ENCODE assay signal across 8 mouse cellular contexts in the genomic region with DNA sequence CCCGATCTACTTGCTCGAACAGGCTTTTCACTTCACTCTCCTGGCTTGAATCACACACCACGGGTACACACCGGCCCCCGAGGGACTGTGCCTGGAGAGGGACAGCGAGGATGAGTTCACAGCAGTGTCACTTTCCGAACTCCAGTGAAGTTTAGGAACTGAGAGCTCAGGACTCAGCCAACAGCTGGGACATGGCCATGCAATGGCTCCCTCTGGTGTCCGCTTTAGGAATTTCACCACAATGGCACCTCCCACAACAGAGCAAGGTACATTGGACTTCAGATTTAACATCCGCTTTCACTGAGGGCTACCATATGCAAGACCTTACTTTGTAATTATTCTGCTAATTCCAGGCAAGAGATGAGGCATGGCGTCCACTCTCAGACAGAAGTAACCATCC. TPM values are rescaled to one million over a fixed set of nuclear protein-coding genes. Genes with fewer than 3 reads are reported as not detected.
A peak's percentile ranks its signal among the peaks of the same experiment; 100 is the strongest.
DNase-seq lines count a peak whose midpoint lies in the region; ATAC-seq and TF ChIP-seq lines count a peak whose summit lies in the region.

No protein-coding gene starts in this region.

- H3K4me3 ChIP-seq in bone marrow macrophage, adult 2 months (ENCODE audit: insufficient read depth, low read length): no peak overlapping the region
- H3K4me3 ChIP-seq in heart, embryonic 13.5 days: peak overlapping the region; percentile 19
- H3K4me3 ChIP-seq in kidney, postnatal 0 days (replicated peaks; ENCODE audit: low read depth, low read length): no peak overlapping the region
- H3K4me3 ChIP-seq in liver, embryonic 13.5 days (replicated peaks): no peak overlapping the region
- H3K4me3 ChIP-seq in stomach, embryonic 15.5 days (replicated peaks): peak overlapping the region; percentile 19; the same call in 1 of the 2 replicates

- H3K27me3 ChIP-seq in heart, embryonic 13.5 days (replicated peaks): no peaks in the 10 kb centered on the region
- H3K27me3 ChIP-seq in kidney, postnatal 0 days (ENCODE audit: insufficient read depth, low read length): no peaks in the 10 kb centered on the region
- no peaks in the 10 kb centered on the region for H3K27me3 ChIP-seq in liver, embryonic 13.5 days
- H3K27me3 ChIP-seq in stomach, embryonic 15.5 days (replicated peaks): no peaks in the 10 kb centered on the region

- no peak for ATAC-seq in heart, embryonic 13.5 days (ENCODE audit: extremely low read depth, insufficient number of reproducible peaks, low FRiP score, low TSS enrichment)
- ATAC-seq in kidney, postnatal 0 days (replicated peaks; ENCODE audit: low FRiP score, low read depth): peak; percentile 69
- peak; percentile 27; the same call in 1 of the 2 replicates for ATAC-seq in liver, embryonic 13.5 days (ENCODE audit: low read depth)
- peak; percentile 48; the same call in 1 of the 2 replicates for ATAC-seq in stomach, embryonic 15.5 days (ENCODE audit: insufficient read depth, low FRiP score, low read depth)

- peak; percentile 93 to 94 for DNase-seq in B cell, adult 2 months
- peak; percentile 53 for DNase-seq in fibroblast of lung, adult 2 months (ENCODE audit: low read depth)
- DNase-seq in kidney, postnatal 0 days (ENCODE audit: low spot score): peak; percentile 89
- DNase-seq in liver, embryonic 13.5 days: peak; percentile 75
- peak; percentile 92 for DNase-seq in neural tube, embryonic 10.5 days (ENCODE audit: extremely low spot score, low spot score)

- H3K4me1 ChIP-seq in bone marrow macrophage, adult 2 months (ENCODE audit: control insufficient read depth, insufficient read depth, low read length): peaks cover 17% of the 10 kb centered on the region
- H3K4me1 ChIP-seq in heart, embryonic 13.5 days: peaks cover 35% of the 10 kb centered on the region
- H3K4me1 ChIP-seq in kidney, postnatal 0 days (replicated peaks; ENCODE audit: insufficient read depth, low read length): peaks cover 14% of the 10 kb centered on the region
- peaks cover 39% of the 10 kb centered on the region for H3K4me1 ChIP-seq in liver, embryonic 13.5 days (replicated peaks)
- peaks cover 20% of the 10 kb centered on the region for H3K4me1 ChIP-seq in stomach, embryonic 15.5 days

- 17% methylated on average over 10 of the region's 10 CpGs for WGBS in heart, embryonic 13.5 days
- WGBS in kidney, postnatal 0 days: 17% methylated on average over 10 of the region's 10 CpGs
- 18% methylated on average over 10 of the region's 10 CpGs for WGBS in liver, embryonic 13.5 days (ENCODE audit: insufficient replicate concordance)
- WGBS in stomach, embryonic 15.5 days: 18% methylated on average over 10 of the region's 10 CpGs

- peak overlapping the region; percentile 74 for H3K9ac ChIP-seq in heart, embryonic 13.5 days
- no peak overlapping the region for H3K9ac ChIP-seq in kidney, postnatal 0 days (ENCODE audit: low read depth, low read length)
- peak overlapping the region; percentile 37; the same call in 1 of the 2 replicates for H3K9ac ChIP-seq in liver, embryonic 13.5 days
- peak overlapping the region; percentile 32; the same call in 1 of the 2 replicates for H3K9ac ChIP-seq in stomach, embryonic 15.5 days

- peak overlapping the region; percentile 99 for H3K4me2 ChIP-seq in heart, embryonic 13.5 days
- peak overlapping the region; percentile 41 for H3K4me2 ChIP-seq in kidney, postnatal 0 days (ENCODE audit: low read length)
- H3K4me2 ChIP-seq in liver, embryonic 13.5 days: peak overlapping the region; percentile 23
- peak overlapping the region; percentile 38 for H3K4me2 ChIP-seq in stomach, embryonic 15.5 days

- no peak overlapping the region for H3K27ac ChIP-seq in bone marrow macrophage, adult 2 months (ENCODE audit: insufficient read depth, low read depth, low read length)
- no peak overlapping the region for H3K27ac ChIP-seq in heart, embryonic 13.5 days (replicated peaks)
- H3K27ac ChIP-seq in kidney, postnatal 0 days: no peak overlapping the region
- H3K27ac ChIP-seq in liver, embryonic 13.5 days: 0 out of 2 replicates have a peak overlapping the region, but pooled peaks have one; percentile 9
- no peak overlapping the region for H3K27ac ChIP-seq in stomach, embryonic 15.5 days

- TF ChIP-seq POLR2A in bone marrow macrophage, adult 2 months (IDR thresholded peaks at IDR 0.05; ENCODE audit: borderline replicate concordance, low read depth, low read length): no peak

- peak; percentile 68 for TF ChIP-seq CTCF in bone marrow macrophage, adult 2 months (IDR thresholded peaks at IDR 0.05; ENCODE audit: low read depth, low read length)
- peak; percentile 99 for TF ChIP-seq CTCF in kidney, postnatal 0 days (IDR thresholded peaks at IDR 0.05; ENCODE audit: low read depth)

- peaks cover 60% of the 10 kb centered on the region for H3K36me3 ChIP-seq in heart, embryonic 13.5 days
- peaks cover 32% of the 10 kb centered on the region for H3K36me3 ChIP-seq in kidney, postnatal 0 days (ENCODE audit: insufficient read depth, low read length)
- H3K36me3 ChIP-seq in liver, embryonic 13.5 days: peaks cover 33% of the 10 kb centered on the region
- H3K36me3 ChIP-seq in stomach, embryonic 15.5 days: peaks cover 9% of the 10 kb centered on the region; the same call in 1 of the 2 replicates

- no peaks in the 10 kb centered on the region for H3K9me3 ChIP-seq in heart, embryonic 13.5 days
- H3K9me3 ChIP-seq in kidney, postnatal 0 days (replicated peaks; ENCODE audit: low read length): no peaks in the 10 kb centered on the region
- no peaks in the 10 kb centered on the region for H3K9me3 ChIP-seq in liver, embryonic 13.5 days (replicated peaks)
- no peaks in the 10 kb centered on the region for H3K9me3 ChIP-seq in stomach, embryonic 15.5 days

RNA-seq across cellular contexts. Expression of a gene that starts 1.8 kb away (rescaled TPM):
- 117 and 120 TPM in 2 replicates for polyA plus RNA-seq in bone marrow macrophage, adult 2 months (2012; ENCODE audit: insufficient read depth, insufficient read length, missing spikeins)
- 54.8 and 66.9 TPM in 2 replicates for polyA plus RNA-seq in heart, embryonic 13.5 days (2015; fragmentation: Nextera tagmentation; extraction: Ambion mirVana)
- 122 and 127 TPM in 2 replicates for polyA plus RNA-seq in kidney, postnatal 0 days (2015; fragmentation: Nextera tagmentation; extraction: Ambion mirVana)
- 36.1 and 36.4 TPM in 2 replicates for polyA plus RNA-seq in liver, embryonic 13.5 days (2015; fragmentation: Nextera tagmentation; extraction: Ambion mirVana)
- 92.9 and 96.4 TPM in 2 replicates for polyA plus RNA-seq in stomach, embryonic 15.5 days (2015; fragmentation: Nextera tagmentation; extraction: Ambion mirVana)

RNA-seq across cellular contexts. Expression of a gene that starts 1.8 kb away (rescaled TPM):
- 17.1 and 22.1 TPM in 2 replicates for polyA plus RNA-seq in bone marrow macrophage, adult 2 months (2012; ENCODE audit: insufficient read depth, insufficient read length, missing spikeins)
- 22.8 and 23.9 TPM in 2 replicates for polyA plus RNA-seq in heart, embryonic 13.5 days (2015; fragmentation: Nextera tagmentation; extraction: Ambion mirVana)
- 26.2 and 26.5 TPM in 2 replicates for polyA plus RNA-seq in kidney, postnatal 0 days (2015; fragmentation: Nextera tagmentation; extraction: Ambion mirVana)
- 41.9 and 42.8 TPM in 2 replicates for polyA plus RNA-seq in liver, embryonic 13.5 days (2015; fragmentation: Nextera tagmentation; extraction: Ambion mirVana)
- polyA plus RNA-seq in stomach, embryonic 15.5 days (2015; fragmentation: Nextera tagmentation; extraction: Ambion mirVana): 34.3 and 36.7 TPM in 2 replicates

RNA-seq across cellular contexts. Expression of a gene that starts 14.5 kb away (rescaled TPM):
- polyA plus RNA-seq in bone marrow macrophage, adult 2 months (2012; ENCODE audit: insufficient read depth, insufficient read length, missing spikeins): 0.67 TPM in 1 of 2 replicates, not detected in the other
- polyA plus RNA-seq in heart, embryonic 13.5 days (2015; fragmentation: Nextera tagmentation; extraction: Ambion mirVana): 1.2 and 2.1 TPM in 2 replicates
- polyA plus RNA-seq in kidney, postnatal 0 days (2015; fragmentation: Nextera tagmentation; extraction: Ambion mirVana): 50.0 and 51.0 TPM in 2 replicates
- 21.1 and 21.3 TPM in 2 replicates for polyA plus RNA-seq in liver, embryonic 13.5 days (2015; fragmentation: Nextera tagmentation; extraction: Ambion mirVana)
- polyA plus RNA-seq in stomach, embryonic 15.5 days (2015; fragmentation: Nextera tagmentation; extraction: Ambion mirVana): 11.8 and 12.9 TPM in 2 replicates

RNA-seq across cellular contexts. Expression of a gene that starts 17.5 kb away (rescaled TPM):
- 0.15 and 0.25 TPM in 2 replicates for polyA plus RNA-seq in bone marrow macrophage, adult 2 months (2012; ENCODE audit: insufficient read depth, insufficient read length, missing spikeins)
- 0.25 and 0.27 TPM in 2 replicates for polyA plus RNA-seq in heart, embryonic 13.5 days (2015; fragmentation: Nextera tagmentation; extraction: Ambion mirVana)
- 0.68 and 0.75 TPM in 2 replicates for polyA plus RNA-seq in kidney, postnatal 0 days (2015; fragmentation: Nextera tagmentation; extraction: Ambion mirVana)
- 0.92 and 1.3 TPM in 2 replicates for polyA plus RNA-seq in liver, embryonic 13.5 days (2015; fragmentation: Nextera tagmentation; extraction: Ambion mirVana)
- polyA plus RNA-seq in stomach, embryonic 15.5 days (2015; fragmentation: Nextera tagmentation; extraction: Ambion mirVana): 0.85 and 0.96 TPM in 2 replicates

RNA-seq across cellular contexts. Expression of a gene that starts 21.6 kb away (rescaled TPM):
- polyA plus RNA-seq in bone marrow macrophage, adult 2 months (2012; ENCODE audit: insufficient read depth, insufficient read length, missing spikeins): 28.2 and 29.4 TPM in 2 replicates
- polyA plus RNA-seq in heart, embryonic 13.5 days (2015; fragmentation: Nextera tagmentation; extraction: Ambion mirVana): 22.8 and 23.4 TPM in 2 replicates
- 39.9 and 43.2 TPM in 2 replicates for polyA plus RNA-seq in kidney, postnatal 0 days (2015; fragmentation: Nextera tagmentation; extraction: Ambion mirVana)
- polyA plus RNA-seq in liver, embryonic 13.5 days (2015; fragmentation: Nextera tagmentation; extraction: Ambion mirVana): 12.9 and 14.7 TPM in 2 replicates
- polyA plus RNA-seq in stomach, embryonic 15.5 days (2015; fragmentation: Nextera tagmentation; extraction: Ambion mirVana): 30.0 and 35.8 TPM in 2 replicates

Comparison
In these comparisons a context has a peak if more than half of its experiments do, and no peak if none do; other contexts are left out.
1. H3K4me3 ChIP-seq: peak in heart, embryonic 13.5 days (single experiment) and stomach, embryonic 15.5 days (single experiment); none in bone marrow macrophage, adult 2 months (single experiment), kidney, postnatal 0 days (single experiment) and liver, embryonic 13.5 days (single experiment).
2. H3K4me2 ChIP-seq: peak in every context shown above with its lines; median percentile 99 in heart, embryonic 13.5 days; 41 in kidney, postnatal 0 days; 38 in stomach, embryonic 15.5 days; 23 in liver, embryonic 13.5 days.
3. Peak in every context shown above with its lines, with median percentiles within 50 percentile points of each other: DNase-seq.